Mouse (Mus musculus) MEL (cell line): ENCODE results near the gene Senp7. TPM values are rescaled to one million over a fixed set of nuclear protein-coding genes. Genes with fewer than 3 reads are reported as not detected.

Experiments
- DNase-seq: peaks from one replicate; pipeline ENCODE4 v3.0.0; 2011; ENCODE audit warnings: low read depth, low spot score
- H3K27ac ChIP-seq: 2 replicates; pipeline ENCODE4 v1.5.1; 2012; ENCODE audit warnings: low read depth, mild to moderate bottlenecking, control low read depth, low read length, moderate library complexity; ENCODE audit not compliant: control insufficient read depth
- H3K27me3 ChIP-seq, 2 experiments: fragments of 150-350 bp in 1 of 2; sonication (generic) in 1 of 2; 2 replicates each; pipeline ENCODE4 v1.6.1; 2012; ENCODE audit warnings: low read length in 2 of 2, mild to moderate bottlenecking in 2 of 2, improper control_type of control experiment in 1 of 2, moderate library complexity in 1 of 2; ENCODE audit not compliant: insufficient read depth in 2 of 2, control insufficient read depth in 1 of 2
- H3K36me3 ChIP-seq, 2 experiments: 2 replicates each; pipeline ENCODE4 v1.6.1; 2012 to 2014; ENCODE audit warnings: low read length in 2 of 2, improper control_type of control experiment in 1 of 2, inconsistent platforms in 1 of 2, mild to moderate bottlenecking in 1 of 2; ENCODE audit not compliant: insufficient read depth in 2 of 2, control insufficient read depth in 1 of 2
- H3K4me1 ChIP-seq, 2 experiments: fragments of 150-350 bp in 1 of 2; sonication (generic) in 1 of 2; 2 replicates each; pipeline ENCODE4 v1.6.1; 2012; ENCODE audit warnings: low read length in 2 of 2, improper control_type of control experiment in 1 of 2, mild to moderate bottlenecking in 1 of 2; ENCODE audit not compliant: insufficient read depth in 2 of 2, control insufficient read depth in 1 of 2
- H3K4me3 ChIP-seq, 2 experiments: fragments of 150-350 bp in 1 of 2; sonication (generic) in 1 of 2; 2 replicates each; pipeline ENCODE4 v1.5.1; 2012; ENCODE audit warnings: low read depth in 2 of 2, low read length in 2 of 2, mild to moderate bottlenecking in 2 of 2, moderate library complexity in 2 of 2, control low read depth in 1 of 2, improper control_type of control experiment in 1 of 2; ENCODE audit not compliant: control insufficient read depth in 1 of 2, insufficient read depth in 1 of 2
- H3K79me2 ChIP-seq: 2 replicates; pipeline ENCODE4 v1.6.1; 2012; ENCODE audit warnings: mild to moderate bottlenecking, low read length, moderate library complexity; ENCODE audit not compliant: control insufficient read depth, poor library complexity, insufficient read depth
- H3K9ac ChIP-seq: 2 replicates; pipeline ENCODE4 v1.6.1; 2012; ENCODE audit warnings: low read depth, mild to moderate bottlenecking, control low read depth, low read length, moderate library complexity; ENCODE audit not compliant: control insufficient read depth, poor library complexity, severe bottlenecking
- H3K9me3 ChIP-seq: fragments of 150-350 bp; sonication (generic); replicated peaks from 2 replicates; pipeline ENCODE4 v1.6.1; 2012; ENCODE audit warnings: mild to moderate bottlenecking, low read length, improper control_type of control experiment, moderate library complexity; ENCODE audit not compliant: insufficient read depth
- BHLHE40 ChIP-seq: IDR thresholded peaks from 2 replicates; pipeline ENCODE4 v1.6.1; 2012; ENCODE audit warnings: low read depth, mild to moderate bottlenecking, inconsistent platforms, low read length, improper control_type of control experiment, borderline replicate concordance
- CHD1 ChIP-seq: IDR thresholded peaks from 2 replicates; pipeline ENCODE4 v1.6.1; 2012; ENCODE audit warnings: low read depth, mild to moderate bottlenecking, inconsistent platforms, low read length, improper control_type of control experiment
- CHD2 ChIP-seq: IDR thresholded peaks from 2 replicates; pipeline ENCODE4 v1.6.1; 2011; ENCODE audit warnings: low read length, improper control_type of control experiment
- CTCF ChIP-seq, 3 experiments: IDR thresholded peaks in 2 of 3; conservative IDR thresholded peaks in 1 of 3; 2 replicates each; pipeline ENCODE4 v1.5.1; 2011 to 2012; ENCODE audit warnings: low read length in 3 of 3, low read depth in 2 of 3, mild to moderate bottlenecking in 2 of 3, improper control_type of control experiment in 1 of 3, inconsistent platforms in 1 of 3, mixed read lengths in 1 of 3, moderate library complexity in 1 of 3; ENCODE audit not compliant: control insufficient read depth in 1 of 3, insufficient read depth in 1 of 3, poor library complexity in 1 of 3, severe bottlenecking in 1 of 3
- E2F4 ChIP-seq: IDR thresholded peaks from 2 replicates; pipeline ENCODE4 v1.6.1; 2011; ENCODE audit warnings: low read depth, low read length, improper control_type of control experiment, borderline replicate concordance
- ELF1 ChIP-seq: IDR thresholded peaks from 2 replicates; pipeline ENCODE4 v1.6.1; 2014; ENCODE audit warnings: low read depth, mild to moderate bottlenecking, inconsistent platforms, low read length, improper control_type of control experiment, moderate library complexity
- EP300 ChIP-seq, 2 experiments: IDR thresholded peaks; 2 replicates each; pipeline ENCODE4 v1.6.1; 2011; ENCODE audit warnings: improper control_type of control experiment in 2 of 2, low read length in 2 of 2, low read depth in 1 of 2, mild to moderate bottlenecking in 1 of 2
- ETS1 ChIP-seq: IDR thresholded peaks from 2 replicates; pipeline ENCODE4 v1.6.1; 2012; ENCODE audit warnings: low read depth, mild to moderate bottlenecking, inconsistent platforms, low read length, improper control_type of control experiment, moderate library complexity
- GABPA ChIP-seq: IDR thresholded peaks from 2 replicates; pipeline ENCODE4 v1.6.1; 2012; ENCODE audit warnings: low read depth, mild to moderate bottlenecking, inconsistent platforms, low read length, improper control_type of control experiment, moderate library complexity
- GATA1 ChIP-seq: IDR thresholded peaks from 2 replicates; pipeline ENCODE4 v1.6.1; 2011; ENCODE audit warnings: low read depth, low read length, improper control_type of control experiment
- HCFC1 ChIP-seq: IDR thresholded peaks from 2 replicates; pipeline ENCODE4 v1.6.1; 2012; ENCODE audit warnings: low read depth, mild to moderate bottlenecking, inconsistent platforms, low read length, improper control_type of control experiment, moderate library complexity
- JUND ChIP-seq: IDR thresholded peaks from 2 replicates; pipeline ENCODE4 v1.6.1; 2011; ENCODE audit warnings: low read depth, mild to moderate bottlenecking, improper control_type of control experiment, low read length
- KAT2A ChIP-seq: conservative IDR thresholded peaks from 2 replicates; pipeline ENCODE4 v1.6.1; 2012; ENCODE audit warnings: low read depth, low read length, improper control_type of control experiment, inconsistent platforms
- MAFK ChIP-seq: IDR thresholded peaks from 2 replicates; pipeline ENCODE4 v1.6.1; 2011; ENCODE audit warnings: low read depth, mild to moderate bottlenecking, low read length, improper control_type of control experiment, borderline replicate concordance
- MAX ChIP-seq: IDR thresholded peaks from 2 replicates; pipeline ENCODE4 v1.6.1; 2011; ENCODE audit warnings: low read length, improper control_type of control experiment
- MAZ ChIP-seq: IDR thresholded peaks from 2 replicates; pipeline ENCODE4 v1.6.1; 2012; ENCODE audit warnings: low read depth, mild to moderate bottlenecking, inconsistent platforms, low read length, improper control_type of control experiment
- MEF2A ChIP-seq: IDR thresholded peaks from 2 replicates; pipeline ENCODE4 v1.6.1; 2014; ENCODE audit warnings: low read depth, mild to moderate bottlenecking, inconsistent platforms, low read length, improper control_type of control experiment; ENCODE audit not compliant: poor library complexity, insufficient replicate concordance, severe bottlenecking; ENCODE audit errors: extremely low read depth
- MXI1 ChIP-seq: IDR thresholded peaks from 2 replicates; pipeline ENCODE4 v1.6.1; 2011; ENCODE audit warnings: mild to moderate bottlenecking, low read depth, low read length, improper control_type of control experiment
- MYC ChIP-seq: IDR thresholded peaks from 2 replicates; pipeline ENCODE4 v1.6.1; 2011; ENCODE audit warnings: low read depth, mild to moderate bottlenecking, low read length, improper control_type of control experiment, moderate library complexity
- NELFE ChIP-seq: IDR thresholded peaks from 2 replicates; pipeline ENCODE4 v1.6.1; 2011; ENCODE audit warnings: low read depth, low read length, improper control_type of control experiment
- NRF1 ChIP-seq: IDR thresholded peaks from 2 replicates; pipeline ENCODE4 v1.6.1; 2014; ENCODE audit warnings: low read depth, mild to moderate bottlenecking, inconsistent platforms, low read length, improper control_type of control experiment, moderate library complexity; ENCODE audit not compliant: poor library complexity, insufficient read depth, severe bottlenecking
- POLR2A ChIP-seq, 2 experiments: IDR thresholded peaks; 2 replicates each; pipeline ENCODE4 v1.6.1; 2011 to 2012; ENCODE audit warnings: low read length in 2 of 2, mild to moderate bottlenecking in 2 of 2, control low read depth in 1 of 2, improper control_type of control experiment in 1 of 2, low read depth in 1 of 2, moderate library complexity in 1 of 2; ENCODE audit not compliant: control insufficient read depth in 1 of 2, insufficient read depth in 1 of 2, poor library complexity in 1 of 2
- POLR2AphosphoS2 ChIP-seq: IDR thresholded peaks from 2 replicates; pipeline ENCODE4 v1.6.1; 2011; ENCODE audit warnings: low read length, improper control_type of control experiment
- POLR2AphosphoS5 ChIP-seq: IDR thresholded peaks from 2 replicates; pipeline ENCODE4 v1.6.1; 2012; ENCODE audit warnings: low read depth, borderline replicate concordance, mild to moderate bottlenecking, inconsistent platforms, low read length, moderate library complexity, mixed read lengths
- RAD21 ChIP-seq: IDR thresholded peaks from 2 replicates; pipeline ENCODE4 v1.6.1; 2011; ENCODE audit warnings: mild to moderate bottlenecking, low read depth, low read length, improper control_type of control experiment
- RCOR1 ChIP-seq: IDR thresholded peaks from 2 replicates; pipeline ENCODE4 v1.6.1; 2012; ENCODE audit warnings: low read depth, mild to moderate bottlenecking, inconsistent platforms, low read length, improper control_type of control experiment
- SIN3A ChIP-seq: IDR thresholded peaks from 2 replicates; pipeline ENCODE4 v1.6.1; 2012; ENCODE audit warnings: low read length, improper control_type of control experiment, inconsistent platforms
- SMC3 ChIP-seq: IDR thresholded peaks from 2 replicates; pipeline ENCODE4 v1.6.1; 2011; ENCODE audit warnings: low read depth, low read length, improper control_type of control experiment
- TAL1 ChIP-seq: IDR thresholded peaks from 2 replicates; pipeline ENCODE4 v1.6.1; 2012; ENCODE audit warnings: mild to moderate bottlenecking, inconsistent platforms, low read length, moderate library complexity, mixed read lengths
- TBP ChIP-seq: IDR thresholded peaks from 2 replicates; pipeline ENCODE4 v1.8.0; 2011; ENCODE audit warnings: low read depth, low read length, improper control_type of control experiment
- TCF12 ChIP-seq: IDR thresholded peaks from 2 replicates; pipeline ENCODE4 v1.6.1; 2014; ENCODE audit warnings: low read depth, mild to moderate bottlenecking, inconsistent platforms, low read length, improper control_type of control experiment, moderate library complexity
- UBTF ChIP-seq: IDR thresholded peaks from 2 replicates; pipeline ENCODE4 v1.6.1; 2012; ENCODE audit warnings: low read depth, mild to moderate bottlenecking, inconsistent platforms, low read length, improper control_type of control experiment, moderate library complexity, borderline replicate concordance; ENCODE audit not compliant: insufficient read depth
- USF1 ChIP-seq: IDR thresholded peaks from 2 replicates; pipeline ENCODE4 v1.6.1; 2014; ENCODE audit warnings: low read depth, mild to moderate bottlenecking, inconsistent platforms, low read length, improper control_type of control experiment, moderate library complexity
- USF2 ChIP-seq, 2 experiments: IDR thresholded peaks; 2 replicates each; pipeline ENCODE4 v1.6.1; 2011 to 2012; ENCODE audit warnings: improper control_type of control experiment in 2 of 2, low read length in 2 of 2, borderline replicate concordance in 1 of 2, inconsistent platforms in 1 of 2, low read depth in 1 of 2, mild to moderate bottlenecking in 1 of 2; ENCODE audit not compliant: insufficient read depth in 1 of 2
- ZC3H11A ChIP-seq: IDR thresholded peaks from 2 replicates; pipeline ENCODE4 v1.6.1; 2012; ENCODE audit warnings: low read depth, mild to moderate bottlenecking, inconsistent platforms, low read length, improper control_type of control experiment
- ZKSCAN1 ChIP-seq: IDR thresholded peaks from 2 replicates; pipeline ENCODE4 v1.6.1; 2012; ENCODE audit warnings: low read depth, mild to moderate bottlenecking, inconsistent platforms, low read length, improper control_type of control experiment, moderate library complexity
- ZMIZ1 ChIP-seq: IDR thresholded peaks from 2 replicates; pipeline ENCODE4 v1.6.1; 2012; ENCODE audit warnings: low read depth, mild to moderate bottlenecking, inconsistent platforms, low read length, improper control_type of control experiment, moderate library complexity
- ZNF384 ChIP-seq: IDR thresholded peaks from 2 replicates; pipeline ENCODE4 v1.6.1; 2012; ENCODE audit warnings: low read depth, mild to moderate bottlenecking, inconsistent platforms, low read length, improper control_type of control experiment
- polyA plus RNA-seq, 2 experiments: library from polyadenylated mRNA; stranded (reverse) in 1 of 2; unstranded in 1 of 2; fragments of >175 nt in 1 of 2; fragments of >200 nt in 1 of 2; gene quantifications; 2 replicates each; pipeline versions ENCODE4 v1.2.1 to v1.2.4; 2012; ENCODE audit warnings: low replicate concordance in 2 of 2, low read depth in 1 of 2; ENCODE audit not compliant: insufficient read length in 2 of 2, insufficient read depth in 1 of 2, missing spikeins in 1 of 2
- total RNA-seq: library from RNA; depleted of rRNA; stranded (reverse); fragments of 300-350 nt; gene quantifications from 2 replicates; pipeline ENCODE4 v1.2.3, GENCODE M21; 2012

The Senp7 gene
- total and polyA plus RNA-seq, 3 experiments = 7.7 to 15.0 TPM; not detected in 1

GRCm38 (mm10) chr16:56139921-56140320 is 91.8 kb downstream of the Senp7 start:
- peak; percentile 87 for DNase-seq
- Histone ChIP-seq H3K4me3 (peak overlapping the region in 1 of 2 experiments; percentile 13; a peak in 1 of 4 replicates), H3K4me1 (peaks cover 0 to 7% of the 10 kb centered on the region in 2 experiments; a peak in 2 of 4 replicates), H3K9ac (peak overlapping the region; percentile 28; the same call in 1 of the 2 replicates), H3K79me2 (no peaks in the 10 kb centered on the region), H3K9me3 (no peaks in the 10 kb centered on the region), H3K36me3 (peaks cover 0 to 2% of the 10 kb centered on the region in 2 experiments; a peak in 1 of 4 replicates), H3K27ac (no peak overlapping the region), H3K27me3 (no peaks in the 10 kb centered on the region)
- TF ChIP-seq ZC3H11A (no peak), KAT2A (no peak), JUND (no peak), SIN3A (0 out of 2 replicates have a peak, but pooled peaks have one; percentile 25), POLR2A (IDR thresholded peaks at IDR 0.05; ENCODE audit: control insufficient read depth in 1 of 2, insufficient read depth in 1 of 2, low read depth in 1 of 2, low read length in 2 of 2, poor library complexity in 1 of 2) (no peak), USF2 (IDR thresholded peaks at IDR 0.05; ENCODE audit: borderline replicate concordance in 1 of 2, insufficient read depth in 1 of 2, low read depth in 1 of 2, low read length in 2 of 2) (no peak), MXI1 (no peak), ELF1 (no peak), POLR2AphosphoS2 (no peak), ETS1 (peak; percentile 28; the same call in 1 of the 2 replicates), MYC (no peak), RAD21 (no peak), NRF1 (no peak), EP300 (IDR thresholded peaks at IDR 0.05; ENCODE audit: low read depth in 1 of 2, low read length in 2 of 2) (peak; percentile 30 to 76; a peak in 3 of 4 replicates), TBP (no peak), HCFC1 (no peak), GABPA (no peak), UBTF (no peak), CHD2 (no peak), MAZ (peak; percentile 73), SMC3 (no peak), USF1 (no peak), TCF12 (peak; percentile 30; the same call in 1 of the 2 replicates), E2F4 (no peak), POLR2AphosphoS5 (no peak), ZKSCAN1 (no peak), MAFK (no peak), ZNF384 (peak; percentile 91), MAX (no peak), ZMIZ1 (no peak), CTCF (IDR thresholded peaks at IDR 0.05 in 2 of 3, conservative IDR thresholded peaks at IDR 0.05 in 1 of 3; ENCODE audit: control insufficient read depth in 1 of 3, insufficient read depth in 1 of 3, low read depth in 2 of 3, low read length in 3 of 3, poor library complexity in 1 of 3, severe bottlenecking in 1 of 3) (no peak), NELFE (no peak), MEF2A (no peak), TAL1 (no peak), RCOR1 (no peak), BHLHE40 (no peak), GATA1 (peak; percentile 57), CHD1 (no peak)
